In the genomic region with DNA sequence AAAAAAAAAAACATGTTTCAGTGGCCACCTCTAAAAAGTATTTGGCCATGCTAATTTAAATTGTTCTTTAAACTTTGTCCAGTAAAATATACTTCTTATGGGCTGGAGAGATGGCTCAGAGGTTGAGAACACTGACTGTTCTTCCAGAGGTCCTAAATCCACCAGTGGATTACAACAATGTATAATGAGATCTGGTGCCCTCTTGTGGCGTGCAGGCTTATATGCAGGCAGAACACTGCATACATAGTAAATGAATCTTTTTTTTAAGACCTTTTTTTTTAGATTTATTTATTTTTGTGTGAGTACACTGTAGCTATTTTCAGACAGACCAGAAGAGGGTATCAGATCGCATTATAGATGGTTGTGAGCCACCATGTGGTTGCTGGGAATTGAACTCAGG, we compare ENCODE assay signal across 8 mouse cellular contexts. TPM values are rescaled to one million over a fixed set of nuclear protein-coding genes. Genes with fewer than 3 reads are reported as not detected.
DNase-seq lines count a peak whose midpoint lies in the region; ATAC-seq and TF ChIP-seq lines count a peak whose summit lies in the region.

No protein-coding gene starts in this region.

- no peak for ATAC-seq in midbrain, embryonic 14.5 days (ENCODE audit: low FRiP score, low TSS enrichment)
- ATAC-seq in midbrain, embryonic 11.5 days (ENCODE audit: low FRiP score) = no peak
- ATAC-seq in stomach, postnatal 0 days (ENCODE audit: low FRiP score, low TSS enrichment) = no peak
- ATAC-seq in frontal cortex, adult (ENCODE audit: low TSS enrichment) = no peak; the same call in 1 of the 2 replicates

- H3K4me3 ChIP-seq in midbrain, embryonic 14.5 days (replicated peaks; ENCODE audit: low read depth, low read length) = no peak overlapping the region
- H3K4me3 ChIP-seq in midbrain, embryonic 11.5 days (ENCODE audit: low read depth, low read length) = no peak overlapping the region
- no peak overlapping the region for H3K4me3 ChIP-seq in stomach, postnatal 0 days (ENCODE audit: low read depth, low read length)

- peaks cover 39% of the 10 kb centered on the region for H3K36me3 ChIP-seq in midbrain, embryonic 14.5 days (ENCODE audit: control insufficient read depth, insufficient read depth, low read length)
- no peaks in the 10 kb centered on the region for H3K36me3 ChIP-seq in midbrain, embryonic 11.5 days (ENCODE audit: control insufficient read depth, insufficient read depth, low read length)
- H3K36me3 ChIP-seq in stomach, postnatal 0 days (ENCODE audit: control insufficient read depth, insufficient read depth, low read length) = no peaks in the 10 kb centered on the region

- H3K27ac ChIP-seq in midbrain, embryonic 14.5 days (replicated peaks; ENCODE audit: low read depth, low read length) = no peak overlapping the region
- no peak overlapping the region for H3K27ac ChIP-seq in midbrain, embryonic 11.5 days (ENCODE audit: low read depth, low read length)
- no peak overlapping the region for H3K27ac ChIP-seq in stomach, postnatal 0 days (replicated peaks)

- no peak overlapping the region for H3K9ac ChIP-seq in midbrain, embryonic 14.5 days (replicated peaks; ENCODE audit: low read length)
- H3K9ac ChIP-seq in midbrain, embryonic 11.5 days (ENCODE audit: low read length) = no peak overlapping the region
- H3K9ac ChIP-seq in stomach, postnatal 0 days (ENCODE audit: low read length) = no peak overlapping the region

- no peaks in the 10 kb centered on the region for H3K27me3 ChIP-seq in midbrain, embryonic 14.5 days (ENCODE audit: control insufficient read depth, insufficient read depth, low read length)
- H3K27me3 ChIP-seq in midbrain, embryonic 11.5 days (ENCODE audit: control insufficient read depth, insufficient read depth, low read length) = no peaks in the 10 kb centered on the region
- H3K27me3 ChIP-seq in stomach, postnatal 0 days (ENCODE audit: control insufficient read depth, insufficient read depth, low read length) = no peaks in the 10 kb centered on the region

- peak; percentile 7 for DNase-seq in gastrocnemius, postnatal 10 days
- no peak for DNase-seq in gastrocnemius, postnatal 25 days
- DNase-seq in midbrain, embryonic 14.5 days = peak; percentile 60
- DNase-seq in midbrain, embryonic 11.5 days (ENCODE audit: low spot score, missing footprints) = no peak
- DNase-seq in embryo, embryonic 11 days = peak; percentile 33
- no peak for DNase-seq in stomach, postnatal 0 days (ENCODE audit: low spot score)
- no peak for DNase-seq in gastrocnemius, adult 18-20 months (ENCODE audit: low spot score)

- H3K4me2 ChIP-seq in midbrain, embryonic 14.5 days (ENCODE audit: low read length) = no peak overlapping the region
- H3K4me2 ChIP-seq in midbrain, embryonic 11.5 days = no peak overlapping the region
- no peak overlapping the region for H3K4me2 ChIP-seq in stomach, postnatal 0 days (replicated peaks; ENCODE audit: low read depth)

- peak; percentile 65 for TF ChIP-seq CTCF in stomach, postnatal 0 days (IDR thresholded peaks at IDR 0.05; ENCODE audit: low read depth)

- 61% methylated on average over 2 of the region's 2 CpGs for WGBS in midbrain, embryonic 14.5 days
- 69% methylated on average over 2 of the region's 2 CpGs for WGBS in midbrain, embryonic 11.5 days
- WGBS in stomach, postnatal 0 days = 57% methylated on average over 2 of the region's 2 CpGs

- no peaks in the 10 kb centered on the region for H3K9me3 ChIP-seq in midbrain, embryonic 14.5 days (ENCODE audit: control insufficient read depth, low read length)
- no peaks in the 10 kb centered on the region for H3K9me3 ChIP-seq in midbrain, embryonic 11.5 days (ENCODE audit: control insufficient read depth, low read length)
- no peaks in the 10 kb centered on the region for H3K9me3 ChIP-seq in stomach, postnatal 0 days (ENCODE audit: control insufficient read depth, low read length)

- TF ChIP-seq EP300 in stomach, postnatal 0 days (optimal IDR thresholded peaks at IDR 0.05) = no peak

- no peaks in the 10 kb centered on the region for H3K4me1 ChIP-seq in midbrain, embryonic 14.5 days (ENCODE audit: control insufficient read depth, insufficient read depth, low read length)
- H3K4me1 ChIP-seq in midbrain, embryonic 11.5 days (ENCODE audit: control insufficient read depth, insufficient read depth, low read length) = no peaks in the 10 kb centered on the region
- H3K4me1 ChIP-seq in stomach, postnatal 0 days (replicated peaks; ENCODE audit: control insufficient read depth, insufficient read depth) = no peaks in the 10 kb centered on the region

RNA-seq across cellular contexts. Expression of a gene that starts 37.6 kb away (rescaled TPM):
- total RNA-seq in gastrocnemius, postnatal 10 days (2021) = 1 to 10 TPM; 5.1 to 5.9 TPM
- total RNA-seq in gastrocnemius, postnatal 25 days (2021) = 1 to 10 TPM; 2.7 to 3.6 TPM
- polyA plus RNA-seq in midbrain, embryonic 14.5 days (2014; fragmentation: Nextera tagmentation; extraction: Ambion mirVana) = 86.5 and 105 TPM in 2 replicates
- polyA plus RNA-seq in midbrain, embryonic 11.5 days (2014; fragmentation: Nextera tagmentation; extraction: Ambion mirVana) = 125 and 140 TPM in 2 replicates
- 7.2 and 7.4 TPM in 2 replicates for polyA plus RNA-seq in stomach, postnatal 0 days (2015; fragmentation: Nextera tagmentation; extraction: Ambion mirVana)
- total RNA-seq in gastrocnemius, adult 18-20 months (2021) = 1 to 10 TPM; 3.5 to 7.1 TPM

RNA-seq across cellular contexts. Expression of a gene that starts 38.2 kb away (rescaled TPM):
- total RNA-seq in gastrocnemius, postnatal 10 days (2021) = 10 to 100 TPM; 41.0 to 49.2 TPM
- total RNA-seq in gastrocnemius, postnatal 25 days (2021) = 10 to 100 TPM; 19.6 to 21.2 TPM
- polyA plus RNA-seq in midbrain, embryonic 14.5 days (2014; fragmentation: Nextera tagmentation; extraction: Ambion mirVana) = 83.1 and 85.1 TPM in 2 replicates
- polyA plus RNA-seq in midbrain, embryonic 11.5 days (2014; fragmentation: Nextera tagmentation; extraction: Ambion mirVana) = 75.3 and 76.5 TPM in 2 replicates
- 251 and 254 TPM in 2 replicates for polyA plus RNA-seq in stomach, postnatal 0 days (2015; fragmentation: Nextera tagmentation; extraction: Ambion mirVana)
- total RNA-seq in gastrocnemius, adult 18-20 months (2021) = 10 to 100 TPM; 19.3 to 30.7 TPM

Comparison
In these comparisons a context has a peak if more than half of its experiments do, and no peak if none do; other contexts are left out.
1. DNase-seq: peak in gastrocnemius, postnatal 10 days (single experiment), midbrain, embryonic 14.5 days (single experiment) and embryo, embryonic 11 days (single experiment); none in gastrocnemius, postnatal 25 days (single experiment), midbrain, embryonic 11.5 days (single experiment), stomach, postnatal 0 days (single experiment) and gastrocnemius, adult 18-20 months (single experiment).